Mouse (Mus musculus): ENCODE measurements at regions not wholly inside any gene's neighbourhood (a gene's known extent, or its start where the extent isn't known, plus 50 kb on each side); places are given as distances from the start of the nearest gene placed in this dataset.

DNA sequence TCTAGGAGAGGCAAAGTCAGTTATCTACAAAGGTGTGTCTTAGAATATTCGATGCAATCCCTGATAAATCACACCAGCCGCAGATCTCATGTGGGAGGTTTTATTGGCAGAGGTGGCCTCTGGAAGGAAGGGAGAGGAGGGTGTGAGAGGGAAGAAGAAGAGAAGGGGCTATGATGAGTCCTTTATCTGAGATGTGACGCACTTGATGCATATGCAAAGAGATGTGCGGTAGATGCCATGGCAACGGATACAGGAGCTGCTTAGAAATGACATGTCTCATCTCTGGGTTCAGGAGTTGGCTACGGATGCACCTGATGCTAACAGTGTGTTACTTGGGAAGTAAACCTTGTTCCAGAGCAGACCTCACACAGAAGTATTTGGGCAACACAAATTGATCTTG, 718.6 kb upstream of the Gm21961 start:
- ATAC-seq = no peak

DNA sequence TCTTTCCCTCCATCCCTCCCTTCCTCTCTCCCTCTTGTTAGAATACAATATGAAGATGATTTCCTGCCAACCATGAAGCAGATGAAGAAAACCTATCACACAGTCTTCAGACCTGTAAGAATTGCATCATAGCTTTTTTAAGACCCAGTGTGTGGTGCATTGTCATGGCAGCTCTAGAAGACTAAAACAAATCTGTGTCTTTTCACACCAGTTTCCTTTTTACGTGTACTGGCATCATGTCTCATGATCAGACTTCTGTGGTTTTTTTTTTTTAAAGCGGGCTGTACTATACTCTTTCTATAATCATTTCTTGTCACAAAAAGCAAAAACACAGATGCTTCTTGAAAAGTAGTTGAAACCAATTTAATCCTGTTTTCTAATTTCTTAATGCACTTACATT, 716.6 kb upstream of the Gm21961 start:
- ATAC-seq = peak; percentile 84

DNA sequence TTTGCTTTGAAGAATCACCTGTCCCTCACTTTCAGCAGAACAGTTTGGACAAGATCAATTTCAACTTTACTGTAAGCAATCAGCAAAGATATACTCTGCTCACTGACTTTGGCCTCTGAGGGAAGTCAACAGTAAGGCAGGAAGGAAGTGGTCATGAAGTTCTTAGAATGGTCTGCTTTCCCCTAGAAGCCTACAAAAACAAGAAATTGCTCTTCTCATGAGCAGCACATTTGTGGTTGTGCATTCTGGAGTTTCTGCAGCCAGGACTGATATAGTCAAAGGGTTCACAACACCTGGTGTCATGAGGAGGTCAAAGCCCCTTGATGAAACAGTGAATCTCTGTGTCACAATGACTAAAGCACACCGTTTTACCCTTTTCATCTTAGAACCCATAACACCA, 712.4 kb upstream of the Gm21961 start:
- peak; percentile 79 for ATAC-seq

DNA sequence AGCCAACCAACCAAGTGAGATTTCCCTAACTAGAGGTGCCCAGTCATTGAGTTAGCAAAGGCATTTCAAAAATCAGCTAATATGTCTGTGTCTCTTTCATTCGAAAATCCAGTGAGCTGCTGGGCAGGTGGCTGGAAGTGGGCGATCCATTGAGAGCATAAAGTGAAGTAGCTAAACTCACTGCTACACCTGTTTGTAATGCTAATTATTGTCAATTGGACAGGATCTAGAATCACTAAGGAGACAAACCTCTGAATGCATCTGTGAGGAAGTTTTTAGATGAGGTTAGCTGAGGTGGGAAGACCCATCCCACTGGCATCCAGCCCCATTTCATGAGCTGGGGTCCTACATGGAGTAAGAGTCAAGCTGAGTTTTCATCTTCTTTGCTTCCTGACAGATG, 711.6 kb upstream of the Gm21961 start:
- ATAC-seq = no peak

DNA sequence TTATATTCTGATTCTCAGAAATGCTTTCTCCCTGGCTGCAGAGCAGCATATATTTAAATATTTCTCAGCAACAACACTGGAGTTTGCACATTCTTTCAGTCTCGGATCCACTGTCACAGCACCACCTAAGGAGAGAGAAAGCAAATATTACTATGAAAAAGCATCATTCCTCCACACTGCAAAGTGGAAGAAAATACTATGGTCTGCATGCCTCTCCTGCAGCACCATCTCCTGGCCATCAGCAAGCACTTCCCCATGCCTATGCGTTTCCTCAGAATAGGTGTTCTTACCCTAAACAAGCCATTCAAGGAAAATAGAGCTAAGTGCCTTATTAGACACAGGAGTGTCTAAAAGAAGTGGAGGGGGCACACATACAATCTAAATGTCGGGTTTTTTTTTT, 688.9 kb upstream of the Gm21961 start:
- peak; percentile 71 for ATAC-seq

DNA sequence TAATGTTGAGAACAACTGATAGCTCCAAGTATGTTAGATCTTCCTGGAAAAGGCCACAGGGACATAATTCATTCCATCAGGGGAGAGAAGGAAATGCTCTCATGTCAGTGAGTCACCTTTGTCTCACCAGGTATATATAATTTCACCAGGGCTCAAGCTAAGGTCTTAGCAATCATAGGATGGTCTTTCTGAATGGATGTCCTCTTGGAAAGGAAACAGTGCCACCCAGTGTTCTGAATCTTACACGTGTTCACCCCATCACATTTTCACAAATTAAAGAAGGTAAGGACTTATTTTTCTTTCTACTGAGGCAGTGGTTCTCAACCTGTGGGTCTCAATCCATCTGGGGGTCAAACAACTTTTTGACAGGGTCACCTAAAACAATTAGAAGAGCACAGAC, 686.8 kb upstream of the Gm21961 start:
- ATAC-seq = no peak

DNA sequence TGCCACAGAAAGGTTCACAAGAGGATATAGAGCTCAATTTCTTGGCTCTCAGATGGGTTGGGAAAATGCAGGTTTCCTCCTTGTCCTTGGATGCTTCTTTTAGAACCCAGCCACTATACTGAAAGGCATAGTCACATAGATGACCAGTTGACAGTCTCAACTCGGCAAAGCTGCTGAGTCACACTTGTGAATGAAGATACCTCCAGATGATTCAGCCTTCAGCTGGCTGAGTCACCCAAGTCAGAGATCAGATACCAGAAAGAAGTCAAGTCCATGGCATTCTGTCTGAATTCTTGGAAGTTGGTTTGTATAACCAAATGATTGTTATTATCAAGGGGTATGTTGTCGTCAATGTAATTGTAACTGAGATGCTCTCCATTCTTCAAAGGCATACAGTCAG, 683.9 kb upstream of the Gm21961 start:
- ATAC-seq = no peak
